Mouse (Mus musculus): Measurements from ENCODE around the gene Trim2. TPM values are rescaled to one million over a fixed set of nuclear protein-coding genes. Genes with fewer than 3 reads are reported as not detected.
A peak's percentile ranks its signal among the peaks of the same experiment; 100 is the strongest.

The Trim2 gene
- polyA plus RNA-seq, 1 experiment from 2014 or later: 138 TPM

DNA sequence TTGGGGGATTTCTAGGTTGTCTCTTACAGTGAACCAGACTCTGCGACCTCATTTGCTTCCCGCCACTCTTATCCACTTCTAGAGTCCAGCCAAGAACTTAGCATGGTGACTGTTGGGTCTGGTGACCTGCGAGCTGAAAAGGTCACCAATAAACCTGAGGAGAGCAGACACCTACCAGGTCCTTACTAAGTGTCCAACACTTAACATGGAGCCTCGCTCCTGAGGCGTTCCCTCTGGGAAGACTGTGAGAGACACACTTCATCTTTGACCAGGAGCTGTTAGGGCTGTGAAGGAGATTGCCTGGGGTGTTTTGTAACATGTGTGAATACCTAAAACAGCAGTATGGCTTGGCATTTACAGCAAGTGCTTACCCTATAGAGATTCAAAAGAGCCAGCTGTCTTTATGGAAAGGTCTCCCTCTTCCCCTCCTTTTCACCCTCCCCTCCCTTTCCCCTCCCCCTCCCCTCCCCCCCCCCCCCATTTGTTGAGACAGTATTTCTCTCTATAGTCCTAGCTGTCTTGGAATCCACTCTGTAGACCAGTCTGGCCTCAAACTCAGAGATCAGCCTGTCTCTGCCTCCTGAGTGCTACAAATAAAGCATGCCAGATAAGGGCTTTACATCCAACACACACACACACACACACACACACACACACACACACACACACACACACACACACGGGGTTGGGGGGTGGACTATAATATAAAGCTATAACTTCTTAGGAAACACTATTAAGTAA, 7.3 kb upstream of the Trim2 start:
- Histone ChIP-seq H3K9ac (no peak overlapping the region), H3K4me3 (no peak overlapping the region), H3K36me3 (ENCODE audit: poor library complexity, severe bottlenecking) (no peaks in the 10 kb centered on the region), H3K4me2 (no peak overlapping the region), H3K4me1 (peaks cover 12% of the 10 kb centered on the region), H3K27ac (no peak overlapping the region), H3K9me3 (replicated peaks) (no peaks in the 10 kb centered on the region), H3K27me3 (no peaks in the 10 kb centered on the region)
- no peak for ATAC-seq
- WGBS: 89% methylated on average over 6 of the region's 6 CpGs

DNA sequence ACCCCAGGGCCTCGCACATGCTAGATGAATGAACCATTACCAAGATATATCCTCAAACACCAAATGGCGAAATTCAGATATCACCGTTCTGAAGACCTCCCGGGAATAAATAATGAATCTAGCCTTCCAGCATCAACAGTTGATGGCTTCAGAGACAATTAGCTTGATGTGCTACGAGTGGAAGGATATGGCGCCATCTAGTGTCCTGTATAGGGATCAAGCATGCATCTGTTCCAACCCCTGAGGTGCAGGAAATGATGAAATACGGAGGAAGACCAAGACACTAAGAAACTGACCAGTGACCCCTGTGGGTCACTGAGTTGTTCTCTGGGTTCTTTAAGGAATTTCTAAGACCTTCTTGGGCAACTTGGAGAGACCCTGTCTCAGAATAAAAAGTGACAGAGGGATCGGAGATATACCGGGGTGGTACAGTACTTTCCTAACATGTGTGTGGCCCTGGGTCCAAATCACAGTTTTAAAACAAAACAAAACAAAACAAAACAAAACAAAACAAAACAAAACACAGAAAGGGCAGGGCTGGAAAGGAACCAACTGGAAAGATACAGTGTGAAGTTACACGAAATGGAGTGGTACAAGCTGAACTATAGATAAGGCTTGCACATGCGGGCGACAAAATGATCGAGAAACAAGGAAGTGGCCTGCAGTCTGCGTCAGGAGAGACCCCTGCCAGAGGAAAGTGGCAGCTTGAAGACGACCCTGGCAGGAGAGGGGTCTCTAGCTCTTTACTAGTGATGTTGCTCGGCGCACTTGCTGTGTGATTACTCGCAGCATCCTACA, 6.5 kb upstream of the Trim2 start:
- no peak overlapping the region for H3K4me3 ChIP-seq
- peaks cover 12% of the 10 kb centered on the region for H3K4me1 ChIP-seq
- no peaks in the 10 kb centered on the region for H3K9me3 ChIP-seq (replicated peaks)
- H3K9ac ChIP-seq: no peak overlapping the region
- H3K27ac ChIP-seq: no peak overlapping the region
- no peaks in the 10 kb centered on the region for H3K36me3 ChIP-seq (ENCODE audit: poor library complexity, severe bottlenecking)
- WGBS: 54% methylated on average over 18 of the region's 18 CpGs
- peak overlapping the region; percentile 36 for H3K4me2 ChIP-seq
- no peaks in the 10 kb centered on the region for H3K27me3 ChIP-seq
- ATAC-seq: peak; percentile 68

DNA sequence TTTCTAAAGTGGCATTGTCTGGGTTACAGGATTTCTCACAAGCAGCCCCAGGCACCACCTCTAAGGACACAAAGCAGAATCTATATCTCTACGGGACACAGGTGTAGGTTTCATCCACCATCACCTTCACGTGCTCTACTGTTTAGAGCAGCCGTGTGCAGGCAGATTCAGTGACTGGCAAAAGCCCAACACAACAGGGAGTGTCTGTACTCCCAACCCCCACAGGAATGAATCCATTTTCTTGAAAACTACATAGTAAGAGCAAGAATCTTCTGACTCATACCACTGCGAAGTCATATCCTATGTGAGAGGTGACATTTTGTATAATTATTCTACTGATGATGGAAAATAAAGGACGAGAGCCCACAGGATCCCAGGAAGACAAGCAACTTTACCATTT, 5.6 kb upstream of the Trim2 start:
- Histone ChIP-seq H3K27me3 (no peaks in the 10 kb centered on the region), H3K36me3 (ENCODE audit: poor library complexity, severe bottlenecking) (no peaks in the 10 kb centered on the region), H3K4me3 (no peak overlapping the region), H3K4me1 (peaks cover 12% of the 10 kb centered on the region), H3K27ac (no peak overlapping the region), H3K9me3 (replicated peaks) (no peaks in the 10 kb centered on the region), H3K4me2 (no peak overlapping the region), H3K9ac (no peak overlapping the region)
- no peak for ATAC-seq
- 80% methylated on average over 5 of the region's 5 CpGs for WGBS

DNA sequence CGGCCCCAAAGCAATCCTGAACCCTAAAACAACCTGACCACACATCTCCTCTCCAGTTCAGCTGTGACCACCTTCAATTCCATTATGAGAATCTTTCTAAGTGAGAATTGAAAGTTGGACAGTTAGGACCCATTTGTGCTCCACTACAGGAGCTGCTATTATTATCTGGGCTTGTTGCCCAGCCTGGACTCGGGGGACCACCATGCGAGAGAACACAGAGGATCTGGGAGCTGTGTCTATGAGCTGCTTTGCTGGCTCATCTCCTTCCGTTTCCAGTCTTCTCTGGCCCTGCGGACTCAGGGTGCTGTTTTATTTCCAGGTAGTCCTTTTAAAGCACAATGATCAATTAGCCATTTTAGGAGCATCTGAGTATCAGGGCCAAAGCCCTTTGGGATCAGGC, 839 bp upstream of the Trim2 start:
- Histone ChIP-seq H3K4me2 (no peak overlapping the region), H3K36me3 (ENCODE audit: poor library complexity, severe bottlenecking) (no peaks in the 10 kb centered on the region), H3K9ac (no peak overlapping the region), H3K27me3 (no peaks in the 10 kb centered on the region), H3K9me3 (replicated peaks) (no peaks in the 10 kb centered on the region), H3K4me3 (no peak overlapping the region), H3K4me1 (peaks cover 37% of the 10 kb centered on the region), H3K27ac (no peak overlapping the region)
- no peak for ATAC-seq
- WGBS: 70% methylated on average over 5 of the region's 5 CpGs

DNA sequence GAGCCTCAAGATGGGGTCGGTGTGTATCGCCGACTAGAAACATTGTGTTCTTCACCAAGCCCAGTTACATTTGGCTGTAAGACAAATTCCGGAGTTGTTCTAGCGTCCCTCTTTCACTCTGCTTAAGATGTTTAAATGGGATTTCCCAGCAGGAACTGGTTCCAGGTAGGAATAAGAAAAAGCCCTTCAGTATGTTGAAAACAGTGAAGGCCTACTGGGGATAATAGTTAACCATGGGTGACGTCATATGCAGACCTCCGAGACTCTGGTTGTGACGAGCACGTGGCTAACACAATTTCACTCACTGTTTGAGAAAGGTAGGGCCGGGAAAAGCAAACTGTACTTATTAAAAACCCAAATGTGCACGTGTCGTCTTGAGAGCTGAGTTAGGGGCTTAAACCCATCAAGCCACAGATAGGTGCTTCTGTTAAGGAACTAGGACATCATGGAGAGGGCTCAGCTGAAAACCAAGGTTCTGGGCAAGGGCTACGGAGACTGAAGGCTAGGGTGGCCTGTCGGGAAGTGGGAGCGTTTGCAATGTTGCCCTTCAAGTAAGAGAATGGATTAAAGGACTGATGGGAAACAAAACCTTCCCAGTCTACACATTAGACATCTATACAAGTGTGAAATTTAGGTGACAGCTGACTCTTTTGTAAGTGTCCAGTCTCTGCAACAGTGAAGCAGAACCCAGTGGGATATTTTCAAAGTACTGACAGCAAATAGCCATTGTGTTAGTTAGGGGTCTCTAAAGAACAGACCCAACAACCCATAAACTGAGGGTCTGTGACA, 761 bp downstream of the Trim2 start:
- peaks cover 52% of the 10 kb centered on the region for H3K4me1 ChIP-seq
- H3K4me3 ChIP-seq: peak overlapping the region; percentile 52
- H3K4me2 ChIP-seq: peak overlapping the region; percentile 84
- H3K36me3 ChIP-seq (ENCODE audit: poor library complexity, severe bottlenecking): no peaks in the 10 kb centered on the region
- no peaks in the 10 kb centered on the region for H3K27me3 ChIP-seq
- whole genome bisulfite sequencing: 23% methylated on average over 15 of the region's 15 CpGs
- ATAC-seq: peak; percentile 3
- H3K9ac ChIP-seq: no peak overlapping the region
- H3K9me3 ChIP-seq (replicated peaks): no peaks in the 10 kb centered on the region
- peak overlapping the region; percentile 95 for H3K27ac ChIP-seq

DNA sequence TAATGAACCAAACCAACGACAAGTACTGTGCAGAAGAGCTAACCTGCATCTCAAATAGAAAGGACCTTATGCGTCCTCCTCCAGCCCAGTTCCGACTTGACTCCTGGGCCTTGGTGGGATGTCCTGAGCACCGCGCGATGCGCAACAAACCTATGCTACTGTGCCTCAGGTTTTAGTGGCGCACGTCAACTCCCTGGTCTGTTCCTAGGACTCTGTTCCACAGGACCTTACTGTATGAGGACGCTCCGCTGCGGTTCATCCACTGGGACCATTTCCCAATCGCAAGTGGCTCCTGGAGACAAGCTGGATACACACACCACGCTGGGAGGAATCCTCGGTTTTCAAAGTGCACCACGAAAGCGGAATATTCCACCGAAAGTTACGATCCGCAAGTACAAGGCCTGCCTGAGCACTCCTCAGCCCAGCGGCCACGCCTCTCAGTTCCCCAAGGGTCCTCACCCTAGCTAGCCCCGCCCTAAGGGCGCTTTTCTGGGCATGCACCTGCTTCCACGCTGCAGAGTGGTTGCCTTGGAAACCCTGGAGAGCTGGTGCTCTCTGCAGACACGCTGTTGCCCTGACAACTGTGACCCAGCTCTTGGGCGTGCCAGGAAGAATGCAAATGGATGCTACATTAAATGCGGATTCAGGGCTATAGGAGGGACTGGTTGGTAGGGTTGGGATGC, 1.5 kb downstream of the Trim2 start:
- ATAC-seq: peak; percentile 96
- Histone ChIP-seq H3K36me3 (ENCODE audit: poor library complexity, severe bottlenecking) (no peaks in the 10 kb centered on the region), H3K4me1 (peaks cover 55% of the 10 kb centered on the region), H3K4me3 (peak overlapping the region; percentile 52), H3K9ac (peak overlapping the region; percentile 81), H3K27me3 (no peaks in the 10 kb centered on the region), H3K4me2 (peak overlapping the region; percentile 84), H3K9me3 (replicated peaks) (no peaks in the 10 kb centered on the region), H3K27ac (peak overlapping the region; percentile 95)
- under 1% methylated on average over 28 of the region's 28 CpGs for WGBS

DNA sequence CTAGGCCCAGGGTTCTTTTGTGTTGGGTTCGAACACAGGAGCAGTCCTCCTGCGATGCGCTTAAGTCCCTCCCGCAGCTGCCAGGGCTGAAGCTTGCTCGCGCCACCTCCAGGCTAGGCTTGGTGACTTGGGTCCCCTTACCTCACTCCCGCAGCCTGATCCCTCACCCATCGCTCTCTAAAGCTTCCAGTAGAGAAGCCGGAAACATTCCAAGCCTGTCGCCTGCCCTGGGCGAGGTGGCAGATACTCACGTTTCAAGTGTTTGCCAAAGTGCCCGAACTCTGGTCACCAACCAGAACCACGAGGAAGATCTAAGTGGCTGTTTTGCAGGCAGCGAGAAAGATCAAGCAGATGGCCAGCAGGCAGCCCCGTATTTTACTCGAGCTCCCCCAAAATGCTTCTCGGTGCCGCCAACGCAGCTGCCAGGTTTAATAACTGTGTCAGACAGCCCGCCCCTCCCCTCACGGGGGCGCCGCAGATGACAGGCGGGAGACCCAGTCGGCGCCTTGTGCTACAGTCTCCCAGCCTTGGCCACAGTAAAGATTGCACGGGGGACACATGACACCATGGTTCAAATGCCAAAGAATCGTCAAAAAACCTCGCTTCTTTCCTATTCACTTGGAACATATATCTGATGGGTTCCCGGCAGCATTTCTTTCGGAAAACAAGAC, 2.2 kb downstream of the Trim2 start:
- H3K4me1 ChIP-seq: peaks cover 55% of the 10 kb centered on the region

DNA sequence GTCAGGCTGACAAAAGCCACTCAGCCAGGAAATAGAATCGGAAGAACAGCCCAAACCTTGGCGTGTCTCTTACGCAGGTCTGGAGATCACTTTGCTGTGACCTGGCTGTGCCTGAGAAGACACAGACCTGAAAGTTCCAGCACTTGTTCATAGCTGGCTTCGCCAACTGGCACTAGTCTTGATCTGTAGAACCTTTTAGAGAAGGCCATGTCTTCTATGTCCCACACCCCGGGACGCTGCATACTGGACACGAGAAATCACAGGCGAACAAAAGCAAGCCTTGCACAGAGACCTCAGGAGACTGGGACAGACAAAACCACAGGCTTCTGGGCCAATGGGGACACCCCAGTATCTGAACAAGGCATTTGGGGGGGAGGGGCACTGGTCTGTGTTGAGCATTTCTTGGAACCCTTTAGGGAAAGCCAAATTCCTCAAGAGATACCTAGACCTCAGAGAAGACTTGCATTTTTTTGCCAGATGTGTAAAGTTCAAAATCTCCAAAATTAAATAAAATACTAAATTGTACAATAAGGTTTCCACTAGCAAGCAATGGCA, 3.2 kb downstream of the Trim2 start:
- peaks cover 55% of the 10 kb centered on the region for H3K4me1 ChIP-seq
- 67% methylated on average over 8 of the region's 8 CpGs for WGBS
- peak overlapping the region; percentile 52 for H3K4me3 ChIP-seq
- H3K4me2 ChIP-seq: peak overlapping the region; percentile 84
- ATAC-seq: no peak
- peaks cover 10% of the 10 kb centered on the region; the same call in 1 of the 2 replicates for H3K36me3 ChIP-seq (ENCODE audit: poor library complexity, severe bottlenecking)
- peak overlapping the region; percentile 81 for H3K9ac ChIP-seq
- H3K27ac ChIP-seq: peak overlapping the region; percentile 95
- H3K27me3 ChIP-seq: no peaks in the 10 kb centered on the region
- no peaks in the 10 kb centered on the region for H3K9me3 ChIP-seq (replicated peaks)

More for the DNA sequence above, 2.2 kb downstream of the Trim2 start:
- H3K36me3 ChIP-seq (ENCODE audit: poor library complexity, severe bottlenecking): 0 out of 2 replicates have a peak, but pooled peaks cover 2% of the 10 kb centered on the region
- peak; percentile 70 for ATAC-seq
- no peaks in the 10 kb centered on the region for H3K9me3 ChIP-seq (replicated peaks)
- H3K27ac ChIP-seq: peak overlapping the region; percentile 95
- peak overlapping the region; percentile 52 for H3K4me3 ChIP-seq
- under 1% methylated on average over 32 of the region's 32 CpGs for WGBS
- no peaks in the 10 kb centered on the region for H3K27me3 ChIP-seq
- peak overlapping the region; percentile 84 for H3K4me2 ChIP-seq
- peak overlapping the region; percentile 81 for H3K9ac ChIP-seq

DNA sequence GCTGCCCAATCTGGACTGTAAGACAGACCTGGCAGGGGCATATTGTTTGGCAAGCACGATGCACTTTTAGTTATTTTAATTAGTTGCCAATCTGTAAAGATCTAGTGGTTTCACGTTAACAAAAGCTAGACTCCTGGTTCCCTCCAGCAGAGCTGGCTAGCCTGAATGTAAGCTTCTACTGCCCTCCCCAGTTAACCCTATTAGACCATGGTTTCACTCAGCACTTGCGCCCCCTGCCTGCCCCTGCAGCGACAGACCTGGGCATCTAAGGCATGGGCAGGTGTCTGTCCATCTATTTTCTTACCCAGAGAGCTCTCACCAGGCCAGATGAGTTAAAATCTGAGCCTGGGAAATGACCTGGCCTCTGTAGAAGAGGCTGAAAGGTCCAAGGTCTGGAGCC, 4.4 kb downstream of the Trim2 start:
- H3K36me3 ChIP-seq (ENCODE audit: poor library complexity, severe bottlenecking): peaks cover 10% of the 10 kb centered on the region; the same call in 1 of the 2 replicates
- H3K27me3 ChIP-seq: no peaks in the 10 kb centered on the region
- H3K4me2 ChIP-seq: peak overlapping the region; percentile 84
- ATAC-seq: 0 out of 2 replicates have a peak, but pooled peaks have one; percentile 12
- H3K4me1 ChIP-seq: peaks cover 56% of the 10 kb centered on the region
- peak overlapping the region; percentile 52 for H3K4me3 ChIP-seq
- no peaks in the 10 kb centered on the region for H3K9me3 ChIP-seq (replicated peaks)
- H3K27ac ChIP-seq: peak overlapping the region; percentile 21; the same call in 1 of the 2 replicates
- peak overlapping the region; percentile 50 for H3K9ac ChIP-seq
- WGBS: 2% methylated on average over 4 of the region's 4 CpGs

DNA sequence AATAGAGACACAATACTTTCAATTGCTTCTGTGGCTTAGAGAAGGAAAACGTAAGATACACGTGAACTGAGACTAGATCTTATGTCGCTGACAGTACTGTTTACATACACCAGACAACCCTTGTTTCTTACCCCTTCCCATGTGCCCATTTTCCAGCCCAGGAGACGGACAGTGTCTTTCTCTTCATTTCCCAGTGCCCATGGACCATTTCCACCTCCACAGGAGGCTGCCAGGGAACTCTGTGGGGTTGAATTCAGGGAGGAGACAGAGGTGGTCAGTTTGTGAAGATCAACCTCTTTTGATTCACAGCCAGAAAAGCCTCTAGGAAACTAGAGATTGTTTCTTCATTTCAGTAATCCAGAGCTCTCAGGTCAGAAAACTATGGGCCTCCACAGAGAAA, 5.0 kb downstream of the Trim2 start:
- peak overlapping the region; percentile 52 for H3K4me3 ChIP-seq
- no peaks in the 10 kb centered on the region for H3K27me3 ChIP-seq
- H3K36me3 ChIP-seq (ENCODE audit: poor library complexity, severe bottlenecking): peaks cover 10% of the 10 kb centered on the region; the same call in 1 of the 2 replicates
- no peaks in the 10 kb centered on the region for H3K9me3 ChIP-seq (replicated peaks)
- peak overlapping the region; percentile 50 for H3K9ac ChIP-seq
- peaks cover 59% of the 10 kb centered on the region for H3K4me1 ChIP-seq
- peak overlapping the region; percentile 84 for H3K4me2 ChIP-seq
- ATAC-seq: no peak
- H3K27ac ChIP-seq: peak overlapping the region; percentile 21
- WGBS: 85% methylated on average over 4 of the region's 4 CpGs

DNA sequence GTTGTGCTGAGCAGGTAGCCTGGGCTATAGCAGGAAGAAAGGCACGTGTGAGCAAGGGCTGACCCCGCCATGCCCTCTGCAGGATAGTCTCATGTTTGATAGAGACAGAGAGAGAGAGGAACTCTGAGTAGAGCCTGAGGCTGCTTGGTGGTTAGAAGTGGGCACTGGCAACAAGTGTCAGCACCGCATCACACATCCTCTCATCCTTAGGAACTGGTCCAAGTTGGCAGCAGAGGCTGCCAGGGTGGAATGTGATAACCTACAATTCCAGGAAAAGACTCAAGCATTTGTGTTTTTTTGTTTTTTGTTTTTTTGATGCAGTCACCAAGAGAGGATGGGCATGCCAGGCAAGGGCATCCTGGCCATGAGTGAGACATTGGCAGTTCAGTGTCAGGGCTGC, 8.5 kb downstream of the Trim2 start:
- Histone ChIP-seq H3K9me3 (replicated peaks) (no peaks in the 10 kb centered on the region), H3K27ac (no peak overlapping the region), H3K4me2 (no peak overlapping the region), H3K27me3 (no peaks in the 10 kb centered on the region), H3K36me3 (ENCODE audit: poor library complexity, severe bottlenecking) (peaks cover 10% of the 10 kb centered on the region; the same call in 1 of the 2 replicates), H3K4me3 (no peak overlapping the region), H3K4me1 (peaks cover 50% of the 10 kb centered on the region), H3K9ac (no peak overlapping the region)
- no peak for ATAC-seq
- 70% methylated on average over 3 of the region's 3 CpGs for WGBS

All from forebrain, embryonic 13.5 days (tissue).